Mouse (Mus musculus) CH12F3 (cell line): ENCODE data around the gene Pxylp1.

Source experiments
- in situ Hi-C: fragments of 300-500 bp; cut with MboI; formaldehyde crosslinking; loops from 2 replicates; pipeline ENCODE4 v1.14.3; 2020; ENCODE audit warnings: low sequenced_read_pairs

The Pxylp1 gene

DNA sequence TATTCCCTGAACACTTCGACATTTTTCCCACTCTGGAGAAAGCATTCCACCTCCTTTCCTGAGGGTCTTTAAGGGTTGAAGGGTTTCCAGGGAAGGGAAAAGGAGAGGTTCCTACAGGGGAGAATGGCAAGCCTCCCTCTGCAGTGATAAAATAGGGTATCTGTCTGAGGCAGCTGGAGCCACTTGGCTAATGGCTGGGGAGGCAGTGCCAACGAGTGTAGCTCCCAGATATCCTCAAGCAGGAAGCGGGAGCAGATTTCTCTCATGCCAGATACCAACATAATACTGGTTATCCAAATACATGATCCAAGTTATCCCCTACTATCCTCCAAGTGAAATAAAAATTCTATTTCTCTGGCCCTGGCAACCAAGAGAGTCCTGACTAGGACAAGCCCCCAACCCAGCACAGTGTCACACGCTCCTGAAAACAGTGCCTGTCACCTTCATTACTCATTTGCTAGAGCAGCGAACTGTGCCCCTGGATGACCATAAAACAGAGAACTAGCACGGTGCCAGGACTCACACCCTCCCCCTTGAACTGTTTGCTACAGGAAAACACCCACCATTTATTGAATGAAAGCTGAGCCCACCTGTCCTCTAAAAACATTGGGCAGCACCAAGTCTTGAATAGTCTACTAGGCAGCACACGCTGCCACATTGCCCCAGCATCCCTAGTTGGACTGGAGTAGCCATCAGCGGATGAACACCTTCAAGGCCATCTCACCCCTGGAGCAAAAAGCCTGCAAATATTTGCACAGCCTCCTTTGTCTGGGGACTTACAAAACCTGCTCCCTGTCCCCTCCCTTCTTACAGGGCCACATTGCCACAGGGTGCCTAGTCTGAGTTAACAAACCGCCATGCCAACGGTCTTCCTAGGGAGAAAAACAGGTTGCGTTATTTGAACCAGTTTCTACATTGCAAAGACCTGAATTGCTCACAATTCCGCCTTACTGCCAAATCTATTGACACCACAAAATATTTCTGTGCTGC lies 833 bp downstream of the Pxylp1 start:
- in situ Hi-C loops = no loop called here

DNA sequence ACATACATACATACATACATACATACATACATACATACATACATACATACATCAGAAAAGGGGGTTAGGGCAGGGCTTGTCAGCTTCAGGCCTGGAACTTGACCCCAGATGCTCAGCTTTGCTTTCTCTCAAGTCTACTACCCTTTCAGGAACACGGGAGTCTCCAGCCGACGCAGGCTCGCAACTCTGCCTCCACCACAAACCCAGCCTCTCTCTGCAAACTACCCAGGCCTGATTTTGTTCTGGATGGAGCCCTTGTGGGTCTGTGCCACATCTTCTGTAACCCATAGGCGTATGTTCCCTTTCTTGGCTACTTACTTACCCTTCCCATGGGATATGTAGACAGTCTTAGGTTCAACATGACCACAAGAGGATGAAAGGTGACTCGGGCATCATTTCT lies 1.7 kb downstream of the Pxylp1 start:
- in situ Hi-C loops = no loop called here

DNA sequence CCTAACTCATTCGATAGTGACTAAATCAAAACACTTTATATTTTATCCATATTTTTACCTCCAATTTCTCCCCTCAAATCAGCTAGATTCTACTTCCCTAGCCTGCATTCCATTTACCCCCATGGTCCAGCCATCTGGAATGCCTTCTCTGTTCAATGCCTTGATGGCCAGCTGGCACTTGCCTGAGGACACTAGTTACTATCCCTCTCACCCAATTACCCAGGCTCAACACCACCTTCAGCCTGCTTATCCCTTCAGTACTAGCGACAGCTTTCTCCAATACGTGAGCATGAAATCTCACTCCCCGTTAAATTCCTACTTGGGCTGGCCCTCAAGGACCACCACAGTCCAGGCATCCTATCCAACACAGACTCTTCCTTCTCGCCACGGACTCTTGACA lies 2.2 kb downstream of the Pxylp1 start:
- in situ Hi-C loops = no loop called here

DNA sequence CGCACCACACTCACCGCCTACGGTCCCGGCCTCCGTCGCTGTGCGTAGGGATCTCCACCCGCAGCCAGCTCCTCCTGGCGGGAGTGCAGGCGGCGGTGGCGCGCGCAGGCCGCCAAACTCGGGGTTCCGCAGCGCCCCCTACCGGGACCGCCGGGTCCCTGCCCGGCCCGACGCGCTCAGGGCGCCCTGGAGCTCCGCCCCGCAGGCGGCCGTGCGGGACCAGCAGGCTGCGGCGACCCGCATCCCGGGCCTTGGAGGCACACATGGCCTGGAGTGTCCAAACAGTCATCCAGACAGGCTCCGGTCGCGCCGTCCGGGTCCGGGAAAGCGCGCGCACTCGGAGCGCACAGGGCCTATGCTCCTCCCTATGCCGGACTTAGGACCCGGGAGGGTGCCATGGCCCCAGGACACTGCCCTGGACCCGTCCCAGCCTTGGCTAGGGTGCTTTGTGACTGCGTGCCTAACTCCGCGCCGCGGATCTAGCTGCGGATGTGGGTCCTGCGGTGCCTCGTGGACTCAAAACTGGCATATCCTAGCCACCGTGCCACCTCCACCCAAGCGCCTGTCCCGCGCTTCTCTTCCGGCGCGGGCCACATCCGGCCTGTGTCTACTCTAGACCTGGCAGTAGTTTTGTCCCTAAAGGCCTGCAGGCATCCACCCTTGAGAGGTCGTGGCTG lies 3.0 kb downstream of the Pxylp1 start:
- in situ Hi-C loops = no loop called here

DNA sequence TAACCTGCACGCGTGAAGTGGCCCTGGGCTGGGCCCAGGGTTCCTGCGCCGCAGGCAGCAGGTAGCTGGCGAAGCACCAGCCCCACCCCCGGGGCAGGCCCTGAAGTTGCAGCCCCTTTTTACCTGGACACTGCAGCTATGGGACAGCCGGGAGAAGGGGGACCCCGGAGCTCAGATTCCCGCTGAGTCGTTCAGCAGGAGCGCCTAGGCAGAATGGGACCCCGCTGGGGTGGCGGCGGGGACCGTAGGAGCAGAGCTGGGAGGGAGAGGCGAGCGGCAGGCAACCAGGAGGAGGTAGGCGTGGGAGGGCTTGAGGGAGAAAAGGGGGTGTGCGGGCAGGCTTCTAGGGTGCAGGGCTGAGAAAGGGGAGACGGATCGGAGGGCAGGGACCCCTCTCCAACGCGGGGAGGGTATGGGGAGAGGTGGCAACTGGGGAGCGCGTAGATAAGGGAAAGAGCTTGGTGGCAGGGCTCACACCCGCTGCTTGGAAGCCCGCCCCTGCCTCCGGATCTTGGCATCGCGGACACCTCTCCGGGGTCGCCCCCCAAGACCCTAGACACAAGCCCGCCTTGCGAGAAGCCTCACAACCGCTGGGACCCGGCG lies 3.6 kb downstream of the Pxylp1 start:
- in situ Hi-C loops = no loop called here

DNA sequence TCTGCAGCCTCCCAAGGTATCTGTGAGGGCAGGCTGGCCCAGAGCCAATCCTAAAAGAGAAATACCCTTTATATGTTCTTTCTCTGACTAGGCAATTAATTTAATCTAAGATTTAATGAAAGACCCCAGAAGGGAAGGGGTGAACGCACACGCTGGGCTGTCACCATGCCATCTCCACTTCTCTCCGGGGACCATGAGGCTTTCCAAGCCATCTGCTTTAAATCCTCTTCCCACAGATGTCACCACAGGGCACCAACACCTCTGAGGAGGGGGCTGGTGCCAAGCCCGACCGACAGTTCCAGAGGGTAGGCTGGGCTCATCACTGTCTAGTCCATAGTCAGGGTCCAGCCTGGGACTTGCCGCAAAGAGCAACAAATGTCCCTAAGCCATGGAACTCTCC lies 4.5 kb downstream of the Pxylp1 start:
- in situ Hi-C loops = no loop called here

DNA sequence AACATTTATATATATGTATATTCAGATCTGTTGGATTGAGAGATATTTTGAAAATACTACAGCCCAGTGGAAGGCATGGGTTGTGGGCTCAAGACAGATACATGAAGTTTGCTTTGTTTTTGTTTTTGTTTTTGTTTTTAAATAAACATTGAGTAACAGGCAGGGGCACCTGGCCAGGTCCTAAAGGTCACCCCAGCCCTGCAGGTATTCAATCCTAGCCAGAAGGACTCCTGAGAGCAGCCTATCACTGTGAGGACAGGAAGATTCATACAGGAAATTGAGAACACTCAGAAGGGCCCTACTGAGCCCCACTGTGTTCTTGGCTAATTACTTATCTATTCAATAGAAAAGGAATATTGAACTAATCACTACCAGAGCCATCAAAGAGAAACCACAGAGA lies 5.0 kb downstream of the Pxylp1 start:
- in situ Hi-C loops = no loop called here

DNA sequence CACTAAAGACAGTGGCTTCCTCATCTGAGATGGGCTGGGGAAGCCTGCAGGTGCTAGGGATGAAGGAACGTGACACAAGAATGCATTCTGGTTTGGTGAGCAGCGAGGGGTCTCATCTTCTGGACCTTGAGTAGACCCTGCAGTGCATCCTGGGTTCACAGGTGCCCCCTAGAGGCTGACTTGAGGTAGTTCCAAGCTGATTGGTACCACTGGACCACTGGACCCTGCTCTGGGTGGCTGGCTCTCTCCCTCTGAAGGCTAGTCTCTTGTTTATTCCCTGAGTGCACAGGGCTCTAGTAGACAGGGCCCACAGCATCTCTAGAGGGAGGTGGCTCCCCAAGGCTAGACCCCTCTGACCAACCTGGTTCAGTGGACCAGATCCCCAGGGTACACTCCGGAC lies 6.7 kb downstream of the Pxylp1 start:
- in situ Hi-C loops = no loop called here

DNA sequence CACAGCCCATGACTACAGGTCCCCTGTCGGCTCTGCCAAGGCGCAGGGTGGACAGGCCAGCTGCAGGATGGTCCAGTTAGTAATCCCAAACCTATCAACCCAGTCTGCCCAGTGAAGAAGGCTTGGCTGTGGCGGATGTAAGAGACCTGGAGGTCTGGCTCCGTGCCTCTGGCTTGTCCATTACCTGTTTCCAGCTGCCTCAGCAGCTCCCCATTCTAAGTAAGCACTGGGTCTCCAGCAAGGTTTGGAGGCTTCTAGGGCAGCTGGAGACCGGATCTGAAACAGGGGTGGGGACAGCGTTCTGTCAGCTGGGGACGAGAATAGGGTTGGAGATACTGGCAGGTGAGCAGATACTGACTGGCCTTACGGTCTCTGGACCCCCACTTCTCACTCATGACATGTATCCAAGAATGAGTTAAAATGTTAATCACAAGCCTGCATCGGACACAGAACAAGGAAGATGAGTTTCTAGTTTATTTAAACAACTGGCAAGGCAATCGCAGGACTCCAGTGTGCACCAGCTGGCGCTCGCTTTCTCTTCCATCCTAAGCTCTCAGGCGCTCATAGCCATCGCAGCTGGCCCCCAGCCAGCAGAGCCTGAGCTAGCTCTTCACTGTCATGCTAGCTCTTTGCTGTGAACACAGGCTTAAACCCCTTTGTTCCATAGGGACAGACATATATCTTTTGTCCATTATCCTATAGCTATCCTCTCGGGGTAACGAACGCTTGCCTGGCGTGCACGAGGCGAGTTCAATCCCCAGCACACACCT lies 9.8 kb downstream of the Pxylp1 start:
- in situ Hi-C loops = no loop called here

DNA sequence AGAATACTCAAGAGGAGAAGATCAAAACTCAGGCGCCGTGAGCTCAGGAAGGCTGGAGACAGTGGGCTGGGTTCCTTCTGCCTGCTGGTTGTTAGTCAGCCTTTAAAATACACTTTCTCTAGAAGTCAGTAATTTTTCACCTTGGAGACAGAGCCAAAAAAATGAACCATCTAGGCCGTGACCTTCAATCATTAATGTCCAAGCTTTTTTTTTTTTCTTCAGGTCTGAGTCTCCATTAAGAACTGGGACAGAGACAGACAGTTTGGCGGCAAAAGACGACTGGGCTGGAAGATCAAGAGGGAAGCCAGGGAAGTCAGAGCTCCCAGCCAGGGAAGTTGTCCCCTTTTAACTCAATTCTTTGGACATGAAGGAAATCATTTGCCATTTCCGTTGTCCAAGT lies 10.6 kb downstream of the Pxylp1 start:
- in situ Hi-C loops = no loop called here

DNA sequence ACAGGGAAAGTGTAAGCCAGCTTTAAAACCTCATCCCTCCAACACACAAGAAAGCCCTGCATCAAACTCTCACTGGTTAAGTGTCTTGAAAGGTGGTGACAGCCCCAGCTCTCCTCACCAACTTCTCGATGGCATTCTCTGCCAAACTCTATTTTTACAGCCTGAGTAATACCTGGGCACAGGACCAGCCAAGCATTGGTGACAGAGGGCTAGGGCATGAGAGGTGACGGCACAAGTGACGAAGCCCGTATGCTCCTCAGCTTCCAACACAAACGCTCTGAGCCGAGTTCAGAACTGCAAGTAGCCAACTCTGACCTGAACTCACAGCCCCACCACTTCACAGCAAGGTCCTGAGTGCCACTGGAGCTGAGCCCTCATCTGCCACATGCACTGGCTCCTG lies 13.4 kb downstream of the Pxylp1 start:
- in situ Hi-C loops = no loop called here

DNA sequence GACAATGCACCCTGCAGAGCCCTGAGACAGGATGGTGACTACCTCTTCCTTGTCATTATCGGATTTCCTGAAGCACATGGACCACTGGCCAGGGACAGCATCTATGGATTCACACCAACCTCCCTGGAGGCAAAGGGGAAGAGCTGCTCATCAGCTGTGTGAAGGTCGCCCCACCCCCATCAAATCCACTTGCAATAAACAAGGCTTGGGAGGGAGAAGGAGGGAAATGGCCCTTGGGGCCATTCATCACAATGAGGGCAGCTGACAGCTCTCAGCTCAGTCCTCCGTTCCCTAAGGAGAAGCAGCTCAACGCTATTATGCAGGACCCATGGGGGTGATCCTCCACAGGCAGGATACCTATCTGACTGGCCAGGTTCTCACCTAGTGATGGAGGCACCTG lies 14.0 kb downstream of the Pxylp1 start:
- in situ Hi-C loops = no loop called here

DNA sequence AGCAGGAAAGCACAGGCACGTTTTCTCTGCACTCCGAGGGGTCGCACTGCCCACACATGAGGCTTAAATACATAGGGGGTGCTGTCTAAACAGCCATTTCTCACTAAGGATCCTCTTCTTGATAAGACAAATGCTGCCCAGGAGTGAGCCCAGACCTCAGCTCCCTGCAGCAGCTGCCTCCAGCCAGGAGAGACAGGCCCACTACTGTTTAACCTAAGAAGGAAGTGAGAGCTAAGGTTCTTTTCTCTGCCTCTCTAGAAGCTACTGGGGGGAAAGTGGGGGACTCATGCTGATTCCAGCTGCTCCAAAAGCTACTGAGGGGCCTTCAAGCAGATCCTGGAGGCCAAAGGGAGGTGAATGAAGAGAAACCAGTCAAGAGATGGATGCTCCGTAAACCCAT lies 16.8 kb downstream of the Pxylp1 start:
- in situ Hi-C loops = no loop called here

DNA sequence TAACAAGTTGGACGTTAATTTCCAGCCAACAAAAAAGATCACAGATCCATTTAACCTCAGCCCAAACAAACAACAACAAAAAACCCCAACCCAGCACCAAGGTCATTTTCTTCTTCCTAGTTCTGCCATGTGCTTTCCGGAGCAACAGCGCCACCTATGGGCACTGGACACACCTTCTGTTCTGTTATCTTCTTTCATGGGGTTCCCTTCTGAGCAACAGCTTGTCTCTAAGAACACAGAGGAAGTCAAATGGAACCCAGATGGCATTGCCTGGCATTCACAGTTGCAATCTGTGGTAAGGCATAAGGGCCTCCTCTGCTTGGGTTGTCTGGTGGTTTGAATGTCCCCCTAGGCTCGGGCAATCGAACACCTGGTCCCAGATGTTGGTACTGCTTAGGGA lies 19.4 kb downstream of the Pxylp1 start:
- in situ Hi-C loops = no loop called here

DNA sequence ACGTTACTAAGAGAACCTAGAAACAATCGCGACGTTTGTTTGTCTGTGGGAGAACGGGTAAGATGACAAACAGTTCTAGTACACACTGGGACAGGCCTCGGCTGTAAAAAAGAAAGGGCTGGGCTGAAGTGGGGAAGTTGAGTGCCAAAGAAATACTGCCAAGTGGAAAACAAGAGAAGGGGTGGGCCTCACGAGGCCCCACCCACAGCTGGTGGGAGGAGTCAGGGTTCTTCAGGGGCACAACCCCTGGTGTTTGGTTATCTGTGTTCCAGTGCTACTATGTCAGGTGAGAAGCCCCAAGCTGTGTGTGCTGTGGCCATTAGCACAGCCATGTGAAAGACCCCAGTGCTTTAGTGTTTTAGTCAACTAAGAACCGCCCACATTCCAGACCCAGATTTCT lies 22.4 kb downstream of the Pxylp1 start:
- in situ Hi-C loops = no loop called here

DNA sequence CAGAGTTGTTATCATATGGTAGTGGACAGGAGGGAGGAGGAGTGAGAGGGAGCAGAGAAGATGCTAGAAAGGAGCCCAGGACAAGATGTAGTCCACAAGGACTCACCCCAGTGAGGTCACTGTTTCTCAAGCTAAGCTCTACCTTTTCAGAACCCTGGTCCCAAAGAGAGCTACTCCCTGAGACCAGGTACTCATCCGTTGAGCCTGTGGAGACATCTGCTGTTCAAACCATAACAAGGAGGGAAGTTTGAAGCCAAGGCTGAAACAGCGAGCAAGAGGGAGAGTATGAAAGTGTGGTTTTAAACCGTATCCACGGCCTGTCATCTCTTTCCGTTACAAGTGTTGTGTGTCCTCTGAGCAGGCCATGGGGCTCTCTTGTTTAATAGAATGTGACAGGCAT lies 22.9 kb downstream of the Pxylp1 start:
- in situ Hi-C loops = no loop called here

DNA sequence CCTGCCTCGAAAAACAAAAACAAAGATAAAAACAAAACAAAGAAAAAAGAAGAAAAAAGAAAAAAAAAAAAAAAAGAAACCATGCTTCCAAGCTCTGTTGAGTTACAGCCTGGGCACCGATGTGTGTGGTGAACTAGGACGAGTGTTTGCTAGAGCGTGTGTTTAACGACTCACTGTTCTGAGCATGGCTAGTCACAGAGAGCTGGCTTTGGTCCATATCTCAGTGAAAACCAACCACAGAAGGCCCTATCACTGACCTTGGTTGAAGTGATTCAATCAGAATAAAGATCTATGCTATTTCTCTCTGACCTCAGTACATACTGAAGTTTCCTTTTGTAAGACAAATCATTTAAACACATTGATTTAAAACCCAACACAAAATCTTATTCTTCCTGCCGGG lies 23.9 kb downstream of the Pxylp1 start:
- in situ Hi-C loops = no loop called here

DNA sequence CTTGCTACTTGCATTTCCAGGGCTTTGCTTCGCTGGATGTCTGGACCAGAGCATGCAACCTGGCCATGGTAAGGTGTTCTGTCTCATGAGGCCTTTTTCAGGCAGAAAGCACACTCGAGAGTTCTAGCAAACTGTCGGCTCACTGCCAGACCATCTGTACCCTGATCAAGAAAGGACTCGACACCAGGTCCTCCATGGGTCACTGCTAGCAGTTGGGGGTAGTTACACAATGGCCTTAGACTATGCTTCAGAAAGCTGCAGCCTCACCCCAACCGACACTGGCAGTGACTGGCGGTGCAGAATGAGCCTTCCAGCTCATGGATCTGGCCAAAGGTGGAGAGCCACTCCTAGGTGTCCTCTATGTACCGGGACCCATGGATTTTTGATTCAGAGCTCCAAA lies 25.3 kb downstream of the Pxylp1 start:
- in situ Hi-C loops = no loop called here

DNA sequence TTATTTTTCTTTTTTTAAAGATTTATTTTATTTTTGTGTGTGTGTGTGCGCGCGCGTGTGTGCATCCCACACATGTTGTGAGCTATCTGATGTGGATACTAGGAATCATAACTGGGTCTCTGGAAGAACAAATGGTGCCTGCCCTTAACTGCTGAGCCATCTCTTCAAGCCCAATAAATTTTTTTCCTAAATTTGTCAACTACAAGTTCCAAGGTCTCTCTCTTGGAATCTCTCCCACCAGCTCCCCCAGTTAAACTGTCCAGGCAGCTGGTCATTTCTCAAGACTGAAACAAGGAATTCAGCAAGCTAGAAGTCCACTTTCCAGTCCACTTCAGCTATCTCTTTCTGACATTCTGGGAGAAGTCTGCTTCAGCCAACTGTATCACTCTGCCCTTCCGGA lies 26.3 kb downstream of the Pxylp1 start:
- in situ Hi-C loops = no loop called here

DNA sequence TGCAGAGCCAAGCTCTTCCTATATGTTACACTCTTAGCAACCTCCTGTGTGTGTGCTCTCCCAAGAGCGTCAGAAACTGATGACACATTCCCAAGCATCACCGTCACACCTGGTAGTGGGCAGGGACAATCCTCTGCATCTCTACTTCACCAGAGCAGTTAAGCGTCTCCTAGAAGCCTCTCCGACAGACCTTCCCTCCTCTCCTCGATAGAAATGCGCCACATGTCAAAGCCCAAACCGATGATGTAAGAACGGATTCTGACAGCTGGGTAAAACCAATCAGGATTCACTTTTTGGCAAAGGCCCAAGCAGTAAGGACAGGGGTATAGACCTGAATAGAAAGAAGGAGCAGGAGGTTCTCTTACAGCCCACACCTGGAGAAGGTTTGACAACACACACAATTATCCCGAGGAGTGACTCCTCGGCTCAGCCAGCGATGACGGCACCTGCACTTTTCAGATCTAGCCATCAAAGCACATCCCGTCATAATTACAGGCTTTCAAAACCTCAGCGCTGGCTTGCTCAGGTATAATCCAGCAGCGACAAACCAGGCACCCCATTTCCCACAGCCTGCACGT lies 26.9 kb downstream of the Pxylp1 start:
- in situ Hi-C loops = no loop called here

DNA sequence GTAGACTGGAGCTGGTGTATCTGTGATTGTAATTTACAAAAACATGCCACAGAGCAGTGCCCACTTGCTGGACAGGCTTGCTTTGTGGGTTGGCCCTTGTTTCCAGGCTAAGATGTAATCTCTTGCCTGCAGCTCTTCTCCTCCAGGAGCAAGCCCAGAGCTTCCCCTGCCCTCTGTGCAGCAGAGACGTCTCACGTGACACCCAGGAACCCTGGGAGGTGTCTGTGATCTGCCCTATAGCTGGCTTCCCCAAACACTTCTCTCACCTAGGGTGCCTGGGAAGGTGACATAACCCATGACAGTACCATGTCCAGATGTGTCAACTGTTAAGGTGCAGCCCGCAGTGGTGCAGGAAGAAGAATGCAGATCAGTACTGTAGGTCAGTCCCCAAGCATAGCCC lies 28.9 kb downstream of the Pxylp1 start:
- in situ Hi-C loops = no loop called here
